Mouse (Mus musculus) effector memory CD4-positive, alpha-beta T cell, adult 5 months (primary cell): ENCODE data around the gene Tnks1bp1. TPM values are rescaled to one million over a fixed set of nuclear protein-coding genes. Genes with fewer than 3 reads are reported as not detected.

ENCODE experiments used
- polyA plus RNA-seq: library from polyadenylated mRNA; unstranded; fragments of 100-300 nt; shearing (Covaris generic); gene quantifications from one replicate; pipeline ENCODE4 v1.2.1, GENCODE M21; 2017

Tnks1bp1 gene
- polyA plus RNA-seq = 12.3 TPM

DNA sequence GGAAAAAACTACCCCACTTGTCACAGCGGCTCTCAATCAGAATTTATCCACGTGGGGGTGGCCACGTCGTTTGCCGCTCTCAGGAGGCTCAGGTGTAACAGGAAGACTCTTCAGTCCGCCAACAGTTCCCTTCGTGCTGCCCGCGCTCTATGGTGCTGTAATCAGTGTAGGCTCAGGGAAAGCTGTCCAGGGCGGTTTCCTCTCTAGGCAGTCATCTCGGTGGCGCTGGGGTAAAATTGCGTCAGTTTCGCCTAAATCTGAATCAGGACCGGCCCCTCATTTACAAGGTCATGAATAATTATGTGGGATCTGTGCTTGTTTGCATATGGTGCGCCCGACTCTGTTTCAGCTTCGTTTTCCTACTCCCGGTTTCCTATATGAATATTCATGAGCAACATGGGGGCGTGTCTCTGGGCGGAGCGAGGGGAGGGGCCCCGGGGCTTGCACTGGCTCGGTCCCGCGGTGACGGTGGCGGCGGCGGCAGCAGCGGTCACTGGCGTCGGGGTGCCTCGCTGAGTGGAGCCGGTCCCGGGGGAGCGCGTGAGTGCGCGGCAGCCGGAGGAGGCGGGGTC, at the start of gene Tnks1bp1:
TSS of gene Tnks1bp1 (plus strand) at position 427 of the 572 bp plus-strand sequence.

DNA sequence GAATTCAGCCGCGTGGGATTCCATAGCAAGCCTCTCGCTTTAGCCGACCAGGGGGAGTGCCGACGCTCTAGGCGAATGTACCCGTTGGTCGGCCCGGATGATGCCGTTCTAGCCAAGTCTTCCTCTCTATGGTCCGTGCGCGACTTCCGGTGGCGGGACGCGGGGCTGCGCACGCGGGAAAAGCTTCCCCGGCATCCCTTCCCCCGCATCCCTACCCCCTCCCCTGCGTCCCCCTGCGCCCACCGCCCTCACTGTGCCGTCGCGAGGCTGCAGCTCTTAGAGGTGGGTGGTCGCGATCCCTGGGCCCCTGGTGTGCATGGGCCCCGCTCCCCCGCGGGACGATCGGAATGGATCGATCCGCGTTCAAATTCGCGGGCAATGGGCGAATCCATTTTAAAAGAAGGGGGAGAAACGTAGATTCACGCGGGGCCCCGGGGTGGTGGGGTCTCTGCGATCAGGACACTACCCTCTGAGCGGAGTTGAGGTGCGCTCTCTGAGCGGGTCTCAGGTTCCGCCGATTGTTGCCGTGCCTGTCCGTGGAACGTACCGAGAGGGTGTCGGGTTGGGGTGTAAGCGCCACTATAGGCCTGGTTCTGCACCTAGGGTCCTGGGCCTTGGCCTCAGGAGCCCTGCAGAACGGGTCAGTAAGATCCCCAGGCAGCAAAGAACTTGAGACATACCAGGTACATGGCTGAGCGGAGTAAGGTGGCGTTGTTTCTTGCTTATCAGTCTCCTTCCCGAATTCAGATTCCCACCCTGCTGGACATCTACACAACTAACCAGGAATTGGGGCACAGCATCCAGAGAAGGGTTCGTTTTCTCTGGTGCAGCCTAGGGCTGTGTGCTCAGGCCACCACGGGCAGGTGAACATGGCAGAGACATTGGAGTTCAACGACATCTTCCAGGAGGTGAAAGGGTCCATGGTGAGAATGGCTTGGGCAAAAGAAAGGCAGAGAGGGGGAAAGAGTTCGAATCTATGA, 10.5 kb upstream of the Tnks1bp1 start, which contains the start of the genes Ssrp1 and P2rx3:
TSS of gene Ssrp1 (plus strand) at position 188 of the 980 bp plus-strand sequence.
TSS of gene P2rx3 (minus strand) at position 416 of the 980 bp plus-strand sequence.

Other genes starting within 250 kb of the Tnks1bp1 start
- gene Ube2l6, start 249.2 kb upstream of the Tnks1bp1 start, polyA plus RNA-seq = 3.2 TPM
- not detected for gene Smtnl1, start 225.4 kb upstream of the Tnks1bp1 start, polyA plus RNA-seq
- gene Timm10, start 221.0 kb upstream of the Tnks1bp1 start, polyA plus RNA-seq = 13.5 TPM
- gene Slc43a1, start 209.2 kb upstream of the Tnks1bp1 start, polyA plus RNA-seq = 11.1 TPM
- gene Rtn4rl2, start 161.3 kb upstream of the Tnks1bp1 start, polyA plus RNA-seq = not detected
- gene Slc43a3, start 111.4 kb upstream of the Tnks1bp1 start, polyA plus RNA-seq = 1.0 TPM
- not detected for gene Prg2, start 67.6 kb upstream of the Tnks1bp1 start, polyA plus RNA-seq
- gene Prg3, start 59.8 kb upstream of the Tnks1bp1 start, polyA plus RNA-seq = not detected
- gene Ssrp1, start 10.8 kb upstream of the Tnks1bp1 start, polyA plus RNA-seq = 159 TPM
- not detected for gene P2rx3, start 10.6 kb upstream of the Tnks1bp1 start, polyA plus RNA-seq
- not detected for gene Aplnr, start 88.2 kb downstream of the Tnks1bp1 start, polyA plus RNA-seq
- gene Lrrc55, start 149.2 kb downstream of the Tnks1bp1 start, polyA plus RNA-seq = not detected